Mouse (Mus musculus) cerebellum, adult 18-20 months (tissue): ENCODE data around the gene Wdr25.

ENCODE experiments used
- DNase-seq, 2 experiments: peaks; one replicate each; pipeline ENCODE4 v3.0.0; 2021

The Wdr25 gene

DNA sequence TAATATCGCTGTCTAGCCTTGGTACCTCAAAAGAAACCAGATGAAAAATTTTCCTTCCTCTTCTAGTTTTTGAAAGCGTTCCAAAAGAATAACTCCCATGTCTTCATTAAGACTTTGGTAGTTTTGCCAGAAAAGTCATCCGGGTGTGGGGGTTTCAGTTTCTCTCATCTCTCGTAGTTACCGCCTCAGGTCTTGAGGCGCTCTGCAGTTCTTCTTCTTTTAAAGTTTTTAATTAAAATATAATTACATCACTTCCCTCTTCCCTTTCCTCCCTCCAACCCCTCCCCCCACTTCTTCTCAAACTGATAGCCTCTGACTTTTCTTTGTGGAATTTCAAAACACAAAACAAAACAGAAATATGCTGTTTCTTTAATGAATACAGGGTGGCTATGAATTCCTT is 180.7 kb downstream of the Wdr25 start:
- DNase-seq: no peak

DNA sequence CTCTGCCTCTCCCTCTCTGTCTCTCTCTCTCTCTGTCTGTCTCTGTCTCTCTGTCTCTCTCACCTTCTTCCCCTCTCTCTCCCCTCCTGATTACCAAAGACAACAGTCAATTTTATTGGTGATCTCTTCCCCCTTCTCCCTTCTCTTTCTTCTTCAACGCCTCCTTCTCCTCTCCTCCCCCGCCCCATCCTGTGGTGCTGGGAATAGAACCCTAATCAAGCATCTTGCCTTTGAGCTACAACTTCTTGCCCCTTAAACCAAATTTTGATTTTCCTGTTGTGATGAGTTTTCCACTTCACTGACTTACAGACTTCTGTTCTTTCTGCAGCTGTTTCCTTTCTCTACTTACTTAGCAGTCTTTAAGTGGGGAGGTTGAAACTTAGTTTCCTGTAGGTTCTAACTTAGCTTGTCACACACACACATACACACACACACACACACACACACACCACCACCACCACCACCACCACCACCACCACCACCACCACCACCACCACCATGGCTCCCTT is 181.4 kb downstream of the Wdr25 start:
- no peak for DNase-seq

DNA sequence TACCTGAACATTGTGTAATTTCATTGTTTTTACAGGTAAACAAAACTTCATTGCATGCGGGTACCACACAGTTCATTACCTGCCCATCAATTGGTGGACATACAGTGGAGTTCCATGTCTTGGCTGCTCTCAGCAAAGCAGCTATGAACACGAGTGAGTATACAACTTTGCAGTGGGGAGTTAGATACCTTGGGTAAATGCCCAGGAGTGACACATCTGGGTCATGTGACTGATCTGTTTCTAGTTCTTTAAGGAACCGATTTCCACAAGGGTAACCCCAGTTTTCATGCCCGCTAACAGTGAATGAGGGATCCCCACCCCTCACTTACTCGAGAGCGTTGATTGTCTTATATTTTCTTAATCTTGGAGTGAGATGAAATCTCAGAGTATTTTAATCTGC is 183.6 kb downstream of the Wdr25 start:
- no peak for DNase-seq
